Mouse (Mus musculus): Measurements from ENCODE around the gene Psme4.

GRCm38 (mm10) chr11:30797236-30797635 lies 25.7 kb downstream of the Psme4 start:
- TF ChIP-seq CTCF (IDR thresholded peaks at IDR 0.05; ENCODE audit: low read depth, low read length), result no peak
- no peak for TF ChIP-seq EP300 (IDR thresholded peaks at IDR 0.05; ENCODE audit: insufficient read depth, low read depth, low read length)

Measured in ES-Bruce4 (cell line).